Mouse (Mus musculus): ENCODE results near the gene Ccdc117. TPM values are rescaled to one million over a fixed set of nuclear protein-coding genes. Genes with fewer than 3 reads are reported as not detected.
"Not testable (repeated sequence)": the region's sequence is repeated elsewhere in the genome, so short reads cannot be mapped to it uniquely, and the experiment has no call there.

Gene Ccdc117
- polyA plus RNA-seq, 1 experiment from 2014 or later, result 22.4 TPM

- TF ChIP-seq CTCF (IDR thresholded peaks at IDR 0.05; ENCODE audit: low read depth), result no peak
- 92% methylated on average over 14 of the region's 14 CpGs for WGBS
Measured at GRCm38 (mm10) chr11:5516617-5517016, 25.4 kb downstream of the Ccdc117 start.

GRCm38 (mm10) chr11:5516151-5516550, 25.8 kb downstream of the Ccdc117 start:
- Histone ChIP-seq H3K4me1 (ENCODE audit: insufficient read depth) (no peaks in the 10 kb centered on the region), H3K27ac (ENCODE audit: low read depth) (no peak overlapping the region), H3K9ac (no peak overlapping the region), H3K4me3 (ENCODE audit: low read depth, low read length) (no peak overlapping the region), H3K36me3 (ENCODE audit: insufficient read depth) (no peaks in the 10 kb centered on the region), H3K4me2 (no peak overlapping the region), H3K27me3 (ENCODE audit: insufficient read depth, low read length) (no peaks in the 10 kb centered on the region), H3K9me3 (ENCODE audit: low read depth, low read length) (no peaks in the 10 kb centered on the region)
- WGBS, result 79% methylated on average over 7 of the region's 7 CpGs
- ATAC-seq (ENCODE audit: insufficient read depth), result no peak
- DNase-seq, result no peak
- TF ChIP-seq CTCF (IDR thresholded peaks at IDR 0.05; ENCODE audit: low read depth), result no peak

More at GRCm38 (mm10) chr11:5516617-5517016, 25.4 kb downstream of the Ccdc117 start:
- H3K27ac ChIP-seq (ENCODE audit: low read depth), result no peak overlapping the region
- ATAC-seq (ENCODE audit: insufficient read depth) (no peak), DNase-seq (no peak)
- H3K4me3 ChIP-seq (ENCODE audit: low read depth, low read length), result no peak overlapping the region
- no peak overlapping the region for H3K4me2 ChIP-seq
- H3K9me3 ChIP-seq (ENCODE audit: low read depth, low read length), result no peaks in the 10 kb centered on the region
- H3K27me3 ChIP-seq (ENCODE audit: insufficient read depth, low read length), result no peaks in the 10 kb centered on the region
- H3K36me3 ChIP-seq (ENCODE audit: insufficient read depth), result no peaks in the 10 kb centered on the region
- H3K4me1 ChIP-seq (ENCODE audit: insufficient read depth), result no peaks in the 10 kb centered on the region
- no peak overlapping the region for H3K9ac ChIP-seq

- ATAC-seq (ENCODE audit: insufficient read depth) (no peak), DNase-seq (no peak)
- Histone ChIP-seq H3K27me3 (ENCODE audit: insufficient read depth, low read length) (no peaks in the 10 kb centered on the region), H3K36me3 (ENCODE audit: insufficient read depth) (no peaks in the 10 kb centered on the region), H3K9me3 (ENCODE audit: low read depth, low read length) (no peaks in the 10 kb centered on the region), H3K4me1 (ENCODE audit: insufficient read depth) (no peaks in the 10 kb centered on the region), H3K9ac (no peak overlapping the region), H3K27ac (ENCODE audit: low read depth) (no peak overlapping the region), H3K4me3 (ENCODE audit: low read depth, low read length) (no peak overlapping the region), H3K4me2 (no peak overlapping the region)
- TF ChIP-seq CTCF (IDR thresholded peaks at IDR 0.05; ENCODE audit: low read depth), result no peak
- 83% methylated on average over 6 of the region's 6 CpGs for WGBS
Measured at GRCm38 (mm10) chr11:5515655-5516054, 26.3 kb downstream of the Ccdc117 start.

GRCm38 (mm10) chr11:5515196-5515595, 26.8 kb downstream of the Ccdc117 start:
- WGBS, result 77% methylated on average over 6 of the region's 6 CpGs
- Histone ChIP-seq H3K27me3 (ENCODE audit: insufficient read depth, low read length) (no peaks in the 10 kb centered on the region), H3K4me3 (ENCODE audit: low read depth, low read length) (no peak overlapping the region), H3K4me1 (ENCODE audit: insufficient read depth) (no peaks in the 10 kb centered on the region), H3K9ac (no peak overlapping the region), H3K9me3 (ENCODE audit: low read depth, low read length) (no peaks in the 10 kb centered on the region), H3K4me2 (no peak overlapping the region), H3K36me3 (ENCODE audit: insufficient read depth) (no peaks in the 10 kb centered on the region), H3K27ac (ENCODE audit: low read depth) (no peak overlapping the region)
- DNase-seq, result no peak
- no peak for TF ChIP-seq CTCF (IDR thresholded peaks at IDR 0.05; ENCODE audit: low read depth)
- ATAC-seq (ENCODE audit: insufficient read depth), result no peak

- Histone ChIP-seq H3K9me3 (ENCODE audit: low read depth, low read length) (no peaks in the 10 kb centered on the region), H3K36me3 (ENCODE audit: insufficient read depth) (no peaks in the 10 kb centered on the region), H3K27ac (ENCODE audit: low read depth) (no peak overlapping the region), H3K27me3 (ENCODE audit: insufficient read depth, low read length) (no peaks in the 10 kb centered on the region), H3K9ac (no peak overlapping the region), H3K4me1 (ENCODE audit: insufficient read depth) (no peaks in the 10 kb centered on the region), H3K4me2 (no peak overlapping the region), H3K4me3 (ENCODE audit: low read depth, low read length) (no peak overlapping the region)
- ATAC-seq (ENCODE audit: insufficient read depth) (no peak), DNase-seq (no peak)
- 72% methylated on average over 4 of the region's 4 CpGs for WGBS
- no peak for TF ChIP-seq CTCF (IDR thresholded peaks at IDR 0.05; ENCODE audit: low read depth)
Measured at GRCm38 (mm10) chr11:5514091-5514490, 27.9 kb downstream of the Ccdc117 start.

- H3K27ac ChIP-seq (ENCODE audit: low read depth), result no peak overlapping the region
- H3K27me3 ChIP-seq (ENCODE audit: insufficient read depth, low read length), result no peaks in the 10 kb centered on the region
- ATAC-seq (ENCODE audit: insufficient read depth) (no peak), DNase-seq (no peak)
- H3K4me3 ChIP-seq (ENCODE audit: low read depth, low read length), result no peak overlapping the region
- no peaks in the 10 kb centered on the region for H3K4me1 ChIP-seq (ENCODE audit: insufficient read depth)
- 61% methylated on average over 8 of the region's 8 CpGs for WGBS
- no peak overlapping the region for H3K4me2 ChIP-seq
- no peaks in the 10 kb centered on the region for H3K9me3 ChIP-seq (ENCODE audit: low read depth, low read length)
- TF ChIP-seq CTCF (IDR thresholded peaks at IDR 0.05; ENCODE audit: low read depth), result no peak
- H3K36me3 ChIP-seq (ENCODE audit: insufficient read depth), result no peaks in the 10 kb centered on the region
- H3K9ac ChIP-seq, result no peak overlapping the region
Measured at GRCm38 (mm10) chr11:5512961-5513360, 29.0 kb downstream of the Ccdc117 start.

- Histone ChIP-seq H3K9me3 (ENCODE audit: low read depth, low read length) (no peaks in the 10 kb centered on the region), H3K4me1 (ENCODE audit: insufficient read depth) (no peaks in the 10 kb centered on the region), H3K27me3 (ENCODE audit: insufficient read depth, low read length) (no peaks in the 10 kb centered on the region), H3K27ac (ENCODE audit: low read depth) (no peak overlapping the region), H3K9ac (no peak overlapping the region), H3K4me3 (ENCODE audit: low read depth, low read length) (no peak overlapping the region), H3K4me2 (no peak overlapping the region), H3K36me3 (ENCODE audit: insufficient read depth) (no peaks in the 10 kb centered on the region)
- no peak for DNase-seq
- no peak for ATAC-seq (ENCODE audit: insufficient read depth)
- no peak for TF ChIP-seq CTCF (IDR thresholded peaks at IDR 0.05; ENCODE audit: low read depth)
- WGBS, result 67% methylated on average over 12 of the region's 12 CpGs
Measured at GRCm38 (mm10) chr11:5512099-5512725, 29.8 kb downstream of the Ccdc117 start.

GRCm38 (mm10) chr11:5510686-5511085, 31.3 kb downstream of the Ccdc117 start:
- H3K9ac ChIP-seq, result not testable (repeated sequence)

More at GRCm38 (mm10) chr11:5510686-5511085, 31.3 kb downstream of the Ccdc117 start:
- H3K4me1 ChIP-seq (ENCODE audit: insufficient read depth); DNase-seq; H3K27ac ChIP-seq (ENCODE audit: low read depth); H3K9me3 ChIP-seq (ENCODE audit: low read depth, low read length); H3K36me3 ChIP-seq (ENCODE audit: insufficient read depth); ATAC-seq (ENCODE audit: insufficient read depth); H3K4me2 ChIP-seq; H3K27me3 ChIP-seq (ENCODE audit: insufficient read depth, low read length); H3K4me3 ChIP-seq (ENCODE audit: low read depth, low read length): not testable (repeated sequence)
- 67% methylated on average over 1 of the region's 2 CpGs for WGBS

Measured in lung, embryonic 14.5 days (tissue).